Mouse (Mus musculus) midbrain, embryonic 13.5 days (tissue): ENCODE measurements around the gene Gprc5c. TPM values are rescaled to one million over a fixed set of nuclear protein-coding genes. Genes with fewer than 3 reads are reported as not detected.

Experiments used
- ATAC-seq: fragments of 200-750 bp; cut with Nextera tagmentation; 2 replicates; pipeline ENCODE4 v1.8.0; 2017; ENCODE audit warnings: mild to moderate bottlenecking, moderate TSS enrichment, moderate library complexity
- H3K27ac ChIP-seq: fragments of 300-500 bp; sonication (generic); 2 replicates; pipeline ENCODE4 v1.5.1; 2015; ENCODE audit warnings: inconsistent platforms, mild to moderate bottlenecking, moderate library complexity
- H3K27me3 ChIP-seq: fragments of 300-500 bp; sonication (generic); 2 replicates; pipeline ENCODE4 v1.6.1; 2015; ENCODE audit warnings: mild to moderate bottlenecking, inconsistent platforms
- H3K36me3 ChIP-seq: fragments of 300-500 bp; sonication (generic); 2 replicates; pipeline ENCODE4 v1.6.1; 2015; ENCODE audit warnings: mild to moderate bottlenecking, inconsistent platforms
- H3K4me1 ChIP-seq: fragments of 300-500 bp; sonication (generic); replicated peaks from 2 replicates; pipeline ENCODE4 v1.6.1; 2015; ENCODE audit warnings: inconsistent platforms
- H3K4me2 ChIP-seq: fragments of 300-500 bp; sonication (generic); replicated peaks from 2 replicates; pipeline ENCODE4 v1.6.1; 2015; ENCODE audit warnings: moderate library complexity, mild to moderate bottlenecking, inconsistent platforms
- H3K4me3 ChIP-seq: fragments of 300-500 bp; sonication (generic); replicated peaks from 2 replicates; pipeline ENCODE4 v1.5.1; 2015; ENCODE audit warnings: mild to moderate bottlenecking, inconsistent platforms
- H3K9ac ChIP-seq: fragments of 300-500 bp; sonication (generic); replicated peaks from 2 replicates; pipeline ENCODE4 v1.6.1; 2015; ENCODE audit warnings: mild to moderate bottlenecking, inconsistent platforms
- H3K9me3 ChIP-seq: fragments of 300-500 bp; sonication (generic); 2 replicates; pipeline ENCODE4 v1.6.1; 2016; ENCODE audit warnings: mild to moderate bottlenecking, inconsistent platforms
- WGBS: fragments of 180-500 bp; shearing (Covaris S2); methylation state at CpG from one replicate; pipeline ENCODE4 v1.1.7; 2015; 5-methylcytosine and 5-hydroxymethylcytosine counted together
- polyA plus RNA-seq: library from polyadenylated mRNA; unstranded; fragments of >200 nt; fragmentation: Nextera tagmentation; extraction: Ambion mirVana; gene quantifications from 2 replicates; pipeline ENCODE4 v1.2.1, GENCODE M21; 2015

Gene Gprc5c
- polyA plus RNA-seq: 5.9 and 7.1 TPM in 2 replicates

DNA sequence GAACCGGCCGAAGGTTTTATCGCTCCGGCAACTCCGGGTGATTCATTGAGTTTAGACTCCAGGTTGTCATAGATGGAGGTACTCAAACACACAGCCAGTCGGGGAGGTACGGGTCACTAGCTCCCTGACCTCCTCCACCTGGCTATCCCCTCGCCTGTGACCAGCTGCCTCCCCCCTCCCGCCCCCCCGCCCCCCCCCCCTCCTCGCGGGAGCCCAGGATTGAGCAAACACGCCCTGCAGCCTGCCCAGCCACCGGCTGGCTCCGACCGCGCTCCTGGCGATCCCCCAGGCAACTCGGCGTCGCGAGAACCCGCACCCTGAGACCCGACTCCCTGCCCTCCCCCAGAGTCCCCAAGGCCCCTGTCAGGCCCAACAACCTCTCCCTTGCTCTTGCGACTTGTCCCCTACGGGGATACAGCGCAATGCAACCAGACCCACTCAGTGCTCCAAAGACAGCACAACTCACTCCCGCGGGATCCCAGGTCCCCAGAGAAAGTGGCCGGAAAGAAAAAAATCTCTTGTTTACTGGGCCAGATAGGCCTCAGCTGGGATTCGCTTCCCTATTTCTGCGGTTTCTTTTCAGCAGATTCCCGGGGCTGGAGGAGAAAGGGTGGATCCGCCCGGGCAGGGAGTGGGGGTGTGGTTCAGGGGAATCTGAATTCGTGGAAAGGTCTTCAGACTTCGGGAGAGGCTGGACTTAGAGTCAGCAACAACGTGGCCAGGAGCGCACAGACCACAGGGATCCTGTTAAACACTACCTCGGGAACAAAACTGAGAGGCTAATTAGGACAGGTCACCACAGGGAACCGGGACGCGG lies at the start of gene Gprc5c:
TSS of gene Gprc5c (plus strand) at position 701 of the 817 bp plus-strand sequence.
- H3K4me2 ChIP-seq: peak within 1 kb of the TSS; percentile 86

DNA sequence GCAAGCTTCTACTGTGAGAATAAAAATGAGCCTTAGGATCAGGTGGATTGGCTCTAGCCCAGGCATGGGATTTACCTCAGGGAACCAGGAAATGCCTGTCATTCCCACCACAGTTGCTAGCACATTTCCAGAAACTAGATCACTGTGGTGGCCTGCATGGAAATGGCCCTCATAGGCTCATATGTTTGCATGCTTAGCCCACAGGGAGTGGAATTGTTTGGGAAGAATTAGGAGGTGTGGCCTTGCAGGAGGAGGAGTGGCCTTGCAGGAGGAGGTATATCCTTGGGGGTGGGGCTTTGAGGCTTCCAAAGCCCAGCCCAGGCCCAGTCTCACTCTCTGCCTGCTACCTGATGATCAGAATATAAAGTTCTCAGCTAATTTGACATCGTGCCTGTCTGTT lies 49.0 kb upstream of the Gprc5c start:
- Histone ChIP-seq H3K9me3 (no peaks in the 10 kb centered on the region), H3K4me2 (no peak overlapping the region), H3K4me1 (peaks cover 32% of the 10 kb centered on the region), H3K4me3 (no peak overlapping the region), H3K27me3 (no peaks in the 10 kb centered on the region), H3K36me3 (no peaks in the 10 kb centered on the region), H3K27ac (no peak overlapping the region), H3K9ac (no peak overlapping the region)
- WGBS: 100% methylated on average over 1 of the region's 1 CpGs
- ATAC-seq: no peak

More for the DNA sequence above, at the start of gene Gprc5c:
- ATAC-seq: 0 out of 2 replicates have a peak, but pooled peaks have one; percentile 28
- H3K4me1 ChIP-seq: peaks cover 31% of the 10 kb centered on the region
- no peaks in the 10 kb centered on the region for H3K36me3 ChIP-seq
- H3K9me3 ChIP-seq: no peaks in the 10 kb centered on the region
- peak within 1 kb of the TSS; percentile 57 for H3K4me3 ChIP-seq
- peaks cover 66% of the 10 kb centered on the region for H3K27me3 ChIP-seq
- under 1% methylated on average over 37 of the region's 43 CpGs for WGBS
- no peak within 1 kb of the TSS for H3K27ac ChIP-seq
- peak within 1 kb of the TSS; percentile 62 for H3K9ac ChIP-seq

GRCm38 (mm10) chr11:114802540-114803267 lies 48.2 kb upstream of the Gprc5c start:
- no peak overlapping the region for H3K4me2 ChIP-seq
- peaks cover 34% of the 10 kb centered on the region for H3K4me1 ChIP-seq
- no peak for ATAC-seq
- 61% methylated on average over 15 of the region's 15 CpGs for WGBS
- no peak overlapping the region for H3K4me3 ChIP-seq
- no peaks in the 10 kb centered on the region for H3K27me3 ChIP-seq
- no peak overlapping the region for H3K9ac ChIP-seq
- H3K36me3 ChIP-seq: no peaks in the 10 kb centered on the region
- no peaks in the 10 kb centered on the region for H3K9me3 ChIP-seq
- no peak overlapping the region for H3K27ac ChIP-seq

DNA sequence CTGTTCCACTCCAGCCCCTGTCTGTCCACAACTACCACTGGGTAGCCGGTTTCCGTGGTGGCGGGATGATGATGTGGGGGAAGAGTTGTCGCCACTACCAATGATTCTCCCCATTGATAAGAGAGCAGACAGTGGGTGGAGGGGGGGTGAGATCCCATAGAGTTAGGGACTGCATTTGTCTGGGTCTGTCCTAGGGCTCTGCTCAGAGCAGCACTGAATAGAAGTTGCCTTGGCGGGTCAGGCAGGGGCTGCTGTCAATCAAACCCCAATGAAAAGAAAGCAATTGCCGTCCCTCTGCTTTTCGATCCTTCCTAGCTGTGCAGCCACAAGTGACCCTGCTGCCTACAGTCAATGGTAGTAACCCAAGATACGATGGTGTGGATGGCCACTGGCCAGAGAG lies 47.0 kb upstream of the Gprc5c start:
- H3K4me1 ChIP-seq: peaks cover 34% of the 10 kb centered on the region
- H3K36me3 ChIP-seq: no peaks in the 10 kb centered on the region
- H3K4me3 ChIP-seq: no peak overlapping the region
- no peak overlapping the region for H3K27ac ChIP-seq
- no peak for ATAC-seq
- H3K4me2 ChIP-seq: no peak overlapping the region
- no peaks in the 10 kb centered on the region for H3K27me3 ChIP-seq
- no peak overlapping the region for H3K9ac ChIP-seq
- H3K9me3 ChIP-seq: no peaks in the 10 kb centered on the region
- WGBS: 19% methylated on average over 8 of the region's 8 CpGs

- no peaks in the 10 kb centered on the region for H3K27me3 ChIP-seq
- H3K4me3 ChIP-seq: no peak overlapping the region
- H3K9ac ChIP-seq: no peak overlapping the region
- peaks cover 37% of the 10 kb centered on the region for H3K4me1 ChIP-seq
- H3K36me3 ChIP-seq: no peaks in the 10 kb centered on the region
- no peaks in the 10 kb centered on the region for H3K9me3 ChIP-seq
- H3K27ac ChIP-seq: no peak overlapping the region
- no peak for ATAC-seq
- 50% methylated on average over 2 of the region's 2 CpGs for WGBS
- no peak overlapping the region for H3K4me2 ChIP-seq
Observed at GRCm38 (mm10) chr11:114807025-114807424, 43.9 kb upstream of the Gprc5c start.

DNA sequence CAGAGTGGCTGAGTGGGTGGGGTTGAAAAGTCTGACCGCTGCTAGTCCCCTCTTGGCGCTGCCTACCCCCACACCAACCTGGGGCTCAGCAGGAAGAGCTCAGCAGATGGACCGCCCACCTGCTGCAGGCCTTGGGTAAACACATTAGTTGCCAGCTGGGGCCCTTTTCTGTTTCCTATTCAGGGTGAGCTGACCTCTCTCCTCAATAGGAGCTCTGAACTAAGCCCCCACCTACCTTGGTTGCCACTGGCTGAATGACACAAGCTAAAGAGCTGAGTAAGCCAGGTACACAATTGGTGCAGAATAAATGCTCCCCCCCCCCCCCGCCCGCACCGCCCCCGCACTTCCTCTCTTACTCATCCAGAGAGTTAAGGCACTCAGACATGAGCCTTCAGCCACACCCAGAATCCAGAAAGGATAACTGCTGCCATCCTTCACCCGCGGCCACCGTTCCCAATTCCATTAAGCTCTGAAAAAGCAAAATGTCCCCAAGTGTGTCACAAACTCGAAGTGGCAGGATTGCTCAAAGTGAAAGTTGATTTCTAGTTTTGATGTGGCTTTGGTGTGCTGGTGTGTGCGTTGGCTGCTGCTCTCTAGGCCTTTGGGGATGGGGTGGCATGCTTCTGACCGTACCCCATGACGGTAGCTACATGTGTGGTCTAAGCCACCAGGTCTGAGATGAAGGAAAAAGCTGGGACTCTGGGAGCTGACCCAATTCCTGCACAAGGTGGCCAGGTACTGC lies 43.1 kb upstream of the Gprc5c start:
- Histone ChIP-seq H3K9ac (no peak overlapping the region), H3K9me3 (no peaks in the 10 kb centered on the region), H3K36me3 (no peaks in the 10 kb centered on the region), H3K27ac (no peak overlapping the region), H3K4me1 (peaks cover 34% of the 10 kb centered on the region), H3K4me2 (no peak overlapping the region), H3K27me3 (no peaks in the 10 kb centered on the region), H3K4me3 (no peak overlapping the region)
- peak; percentile 31; the same call in 1 of the 2 replicates for ATAC-seq
- WGBS: 24% methylated on average over 13 of the region's 14 CpGs

DNA sequence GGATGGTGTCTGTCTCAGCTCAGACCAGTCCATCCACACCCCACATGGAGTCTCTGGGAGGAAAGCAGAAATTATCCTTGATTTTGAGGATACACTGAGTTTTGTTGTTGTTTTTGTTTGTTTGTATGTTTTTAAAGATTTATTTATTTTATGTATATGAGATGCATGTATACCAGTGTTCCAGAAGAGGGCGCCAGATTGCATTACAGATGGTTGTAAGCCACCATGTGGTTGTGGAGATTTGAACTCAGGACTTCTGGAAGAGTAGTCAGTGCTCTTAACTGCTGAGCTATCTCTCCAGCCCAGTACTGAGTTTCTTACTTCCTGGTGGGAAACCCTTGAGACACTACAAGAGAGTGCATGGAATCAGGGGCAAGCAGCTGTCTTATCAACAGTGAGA lies 41.6 kb upstream of the Gprc5c start:
- no peak for ATAC-seq
- Histone ChIP-seq H3K9ac (no peak overlapping the region), H3K36me3 (no peaks in the 10 kb centered on the region), H3K4me2 (no peak overlapping the region), H3K27me3 (no peaks in the 10 kb centered on the region), H3K27ac (no peak overlapping the region), H3K9me3 (no peaks in the 10 kb centered on the region), H3K4me3 (no peak overlapping the region), H3K4me1 (peaks cover 20% of the 10 kb centered on the region)
- WGBS: 80% methylated on average over 1 of the region's 1 CpGs

DNA sequence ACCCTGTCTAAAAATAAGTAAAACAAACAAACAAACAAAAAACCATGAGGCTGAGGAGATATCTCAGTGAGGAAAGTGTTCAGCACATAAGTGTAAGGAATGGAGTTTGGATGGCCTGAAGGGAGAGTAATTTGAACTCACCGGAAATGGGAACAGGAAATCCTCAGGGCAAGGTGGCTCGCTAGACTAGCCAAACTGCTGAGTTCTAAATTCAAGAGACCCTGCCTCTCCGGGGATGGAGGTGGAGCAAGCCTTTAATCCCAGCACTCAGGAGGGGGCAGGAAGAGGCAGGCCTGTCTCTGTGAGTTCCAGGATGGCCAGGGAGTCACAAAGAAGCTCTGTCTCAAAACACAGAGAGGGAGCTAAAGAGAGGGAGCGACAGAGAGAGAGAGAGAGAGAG lies 40.6 kb upstream of the Gprc5c start:
- Histone ChIP-seq H3K27me3 (no peaks in the 10 kb centered on the region), H3K36me3 (no peaks in the 10 kb centered on the region), H3K4me3 (no peak overlapping the region), H3K9ac (no peak overlapping the region), H3K4me2 (no peak overlapping the region), H3K27ac (no peak overlapping the region), H3K9me3 (no peaks in the 10 kb centered on the region), H3K4me1 (peaks cover 18% of the 10 kb centered on the region)
- no peak for ATAC-seq
- WGBS: 32% methylated on average over 4 of the region's 4 CpGs

DNA sequence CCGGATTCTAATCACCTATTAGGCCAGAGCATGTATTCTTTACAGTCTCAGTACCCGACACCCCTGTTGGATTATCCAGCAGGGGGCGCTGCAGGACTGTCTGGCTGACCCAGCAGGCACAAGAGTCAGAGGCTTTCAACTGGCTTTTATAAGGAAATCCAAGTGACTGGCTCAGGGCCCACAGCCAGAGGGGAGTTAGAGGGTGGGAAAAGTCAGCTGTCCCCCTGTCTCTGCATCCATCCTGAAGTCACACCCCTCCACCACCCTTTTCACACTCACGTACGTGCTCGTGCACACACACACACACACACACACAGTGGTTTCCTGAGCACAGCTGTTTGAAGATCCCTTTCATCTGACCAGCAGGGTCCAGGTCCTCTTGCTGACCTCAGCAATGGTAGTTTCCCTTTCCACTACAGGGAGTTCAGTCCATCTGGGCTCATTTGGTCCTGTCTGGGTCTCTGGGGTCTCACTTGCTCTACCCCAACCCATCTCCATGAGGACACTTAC lies 38.2 kb upstream of the Gprc5c start:
- no peaks in the 10 kb centered on the region for H3K9me3 ChIP-seq
- H3K27ac ChIP-seq: no peak overlapping the region
- no peak overlapping the region for H3K9ac ChIP-seq
- no peaks in the 10 kb centered on the region for H3K27me3 ChIP-seq
- H3K36me3 ChIP-seq: no peaks in the 10 kb centered on the region
- no peak overlapping the region for H3K4me2 ChIP-seq
- WGBS: 19% methylated on average over 6 of the region's 6 CpGs
- ATAC-seq: peak; percentile 63
- H3K4me1 ChIP-seq: peaks cover 6% of the 10 kb centered on the region; the same call in 1 of the 2 replicates
- no peak overlapping the region for H3K4me3 ChIP-seq

DNA sequence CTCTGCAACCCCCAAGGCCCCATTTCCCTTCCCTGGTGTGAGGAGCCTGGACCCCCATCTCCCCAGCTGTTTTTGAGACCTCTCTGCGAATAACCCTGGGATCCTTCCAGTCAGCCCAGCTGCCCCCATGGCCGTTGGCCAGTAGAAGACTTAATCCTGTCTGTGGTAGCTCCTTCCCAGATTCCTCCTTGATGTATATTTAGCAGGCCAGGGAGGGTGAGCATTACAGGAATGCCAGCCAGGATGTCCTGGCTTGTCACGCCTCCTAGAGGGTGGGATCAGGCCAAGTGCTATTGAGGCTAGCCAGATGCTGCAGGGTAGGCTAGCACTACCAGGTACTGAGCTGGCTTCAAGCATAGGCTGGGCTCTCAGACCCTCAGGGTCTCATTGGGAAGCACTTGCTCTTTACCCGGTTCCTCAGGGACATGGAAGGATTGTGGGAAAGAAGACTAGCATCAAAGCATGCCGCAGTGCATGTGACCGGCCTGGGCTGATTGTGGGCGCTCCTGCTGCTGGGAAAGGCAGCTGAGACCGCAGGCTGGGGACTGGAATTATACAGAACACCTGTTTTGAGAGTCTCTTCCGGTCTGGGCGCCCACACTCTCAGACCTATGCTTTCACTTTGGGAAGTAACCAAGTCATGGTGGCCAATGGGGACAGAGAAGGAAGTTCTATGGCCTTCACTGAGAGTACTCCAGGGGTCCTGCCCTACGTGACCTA lies 35.9 kb upstream of the Gprc5c start:
- Histone ChIP-seq H3K27me3 (no peaks in the 10 kb centered on the region), H3K4me3 (no peak overlapping the region), H3K27ac (no peak overlapping the region), H3K9ac (no peak overlapping the region), H3K36me3 (no peaks in the 10 kb centered on the region), H3K4me2 (no peak overlapping the region), H3K4me1 (peaks cover 15% of the 10 kb centered on the region), H3K9me3 (no peaks in the 10 kb centered on the region)
- WGBS: 78% methylated on average over 11 of the region's 11 CpGs
- ATAC-seq: no peak

- no peak overlapping the region for H3K9ac ChIP-seq
- no peak for ATAC-seq
- no peak overlapping the region for H3K4me3 ChIP-seq
- no peaks in the 10 kb centered on the region for H3K27me3 ChIP-seq
- H3K4me1 ChIP-seq: peaks cover 12% of the 10 kb centered on the region
- WGBS: 92% methylated on average over 4 of the region's 4 CpGs
- no peaks in the 10 kb centered on the region for H3K9me3 ChIP-seq
- no peak overlapping the region for H3K27ac ChIP-seq
- H3K36me3 ChIP-seq: no peaks in the 10 kb centered on the region
- no peak overlapping the region for H3K4me2 ChIP-seq
Observed at GRCm38 (mm10) chr11:114816934-114817333, 34.0 kb upstream of the Gprc5c start.
